Mouse (Mus musculus) neural tube, embryonic 15.5 days (tissue): ENCODE results near the gene Gdpd1. TPM values are rescaled to one million over a fixed set of nuclear protein-coding genes. Genes with fewer than 3 reads are reported as not detected.
A peak's percentile ranks its signal among the peaks of the same experiment; 100 is the strongest.

Experiments
- ATAC-seq: fragments of 200-750 bp; cut with Nextera tagmentation; 2 replicates; pipeline ENCODE4 v1.8.0; 2017; ENCODE audit warnings: mild to moderate bottlenecking, moderate TSS enrichment, moderate library complexity; ENCODE audit not compliant: low FRiP score
- H3K27ac ChIP-seq: fragments of 300-500 bp; sonication (generic); replicated peaks from 2 replicates; pipeline ENCODE4 v1.5.1; 2015; ENCODE audit warnings: mild to moderate bottlenecking, inconsistent platforms
- H3K27me3 ChIP-seq: fragments of 300-500 bp; sonication (generic); replicated peaks from 2 replicates; pipeline ENCODE4 v1.6.1; 2015; ENCODE audit warnings: inconsistent platforms
- H3K36me3 ChIP-seq: fragments of 300-500 bp; sonication (generic); 2 replicates; pipeline ENCODE4 v1.6.1; 2015; ENCODE audit warnings: inconsistent platforms
- H3K4me1 ChIP-seq: fragments of 300-500 bp; sonication (generic); 2 replicates; pipeline ENCODE4 v1.6.1; 2015; ENCODE audit warnings: inconsistent platforms
- H3K4me2 ChIP-seq: fragments of 300-500 bp; sonication (generic); 2 replicates; pipeline ENCODE4 v1.6.1; 2015; ENCODE audit warnings: inconsistent platforms, mild to moderate bottlenecking, moderate library complexity
- H3K4me3 ChIP-seq: fragments of 300-500 bp; sonication (generic); replicated peaks from 2 replicates; pipeline ENCODE4 v1.5.1; 2015; ENCODE audit warnings: mild to moderate bottlenecking, inconsistent platforms
- H3K9ac ChIP-seq: fragments of 300-500 bp; sonication (generic); replicated peaks from 2 replicates; pipeline ENCODE4 v1.6.1; 2015; ENCODE audit warnings: mild to moderate bottlenecking, inconsistent platforms
- H3K9me3 ChIP-seq: fragments of 300-500 bp; sonication (generic); replicated peaks from 2 replicates; pipeline ENCODE4 v1.6.1; 2016; ENCODE audit warnings: inconsistent platforms
- WGBS: fragments of 180-500 bp; shearing (Covaris S2); methylation state at CpG from one replicate; pipeline ENCODE4 v1.1.7; 2015; ENCODE audit warnings: mixed read lengths; 5-methylcytosine and 5-hydroxymethylcytosine counted together
- polyA plus RNA-seq: library from polyadenylated mRNA; unstranded; fragments of >200 nt; fragmentation: Nextera tagmentation; extraction: Ambion mirVana; gene quantifications from 2 replicates; pipeline ENCODE4 v1.2.1, GENCODE M21; 2015

Gdpd1 gene
- polyA plus RNA-seq, 1 experiment from 2014 or later, result 160 TPM

DNA sequence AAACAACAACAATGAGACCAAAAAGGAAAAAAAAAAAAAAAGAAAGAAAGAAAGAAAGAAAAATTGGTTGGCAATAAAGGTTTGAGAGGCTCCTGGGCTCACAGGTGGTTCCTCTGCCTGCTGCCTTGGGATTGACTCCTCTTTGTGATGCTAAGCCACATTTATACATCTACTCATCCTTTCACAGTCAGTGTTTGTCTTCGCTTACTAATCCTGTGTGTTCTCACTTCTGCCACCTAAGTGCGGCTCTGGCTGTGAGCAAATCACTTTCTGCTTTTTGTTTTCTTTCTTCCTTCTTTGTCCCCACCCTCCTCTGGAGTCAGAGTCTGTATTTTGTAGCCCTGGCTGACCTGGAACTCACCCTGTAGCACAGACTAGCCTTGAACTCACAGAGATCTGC, 77.6 kb downstream of the Gdpd1 start:
- WGBS, result 61% methylated on average over 2 of the region's 2 CpGs
- Histone ChIP-seq H3K9ac (no peak overlapping the region), H3K4me2 (no peak overlapping the region), H3K4me1 (peaks cover 26% of the 10 kb centered on the region), H3K27ac (no peak overlapping the region), H3K36me3 (no peaks in the 10 kb centered on the region), H3K9me3 (no peaks in the 10 kb centered on the region), H3K4me3 (no peak overlapping the region), H3K27me3 (no peaks in the 10 kb centered on the region)
- no peak for ATAC-seq

DNA sequence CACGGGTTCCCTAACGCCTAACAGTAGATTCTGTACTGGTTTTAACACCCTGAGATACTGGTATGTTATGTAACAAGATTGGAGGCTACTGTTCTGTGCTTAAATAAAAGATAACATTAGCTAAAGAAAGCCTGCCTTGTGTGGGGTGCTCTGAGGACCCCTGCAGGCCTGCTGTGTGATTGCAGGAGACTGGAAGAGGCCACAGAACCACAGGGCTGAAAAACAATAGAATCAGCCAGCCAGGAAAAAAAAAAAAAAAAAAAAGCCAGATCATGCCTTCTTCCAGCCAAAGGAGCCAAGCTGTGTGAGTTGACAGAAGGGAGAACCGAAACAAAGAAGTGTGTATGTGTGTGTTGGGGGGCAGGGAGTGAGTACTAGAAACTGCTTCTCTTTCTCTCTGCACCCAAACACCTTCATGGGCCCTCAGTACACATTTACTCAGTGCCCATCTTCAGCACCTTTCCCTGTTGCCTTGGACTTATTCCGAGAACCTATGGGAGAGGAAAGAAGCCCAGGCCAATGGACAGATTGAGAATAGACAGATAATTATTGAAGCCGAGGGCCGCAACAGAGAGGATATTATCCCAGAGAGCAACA, 78.1 kb downstream of the Gdpd1 start:
- H3K36me3 ChIP-seq, result no peaks in the 10 kb centered on the region
- H3K27ac ChIP-seq, result 0 out of 2 replicates have a peak overlapping the region, but pooled peaks have one; percentile 1
- H3K4me2 ChIP-seq, result no peak overlapping the region
- H3K9ac ChIP-seq, result no peak overlapping the region
- H3K27me3 ChIP-seq, result no peaks in the 10 kb centered on the region
- peaks cover 29% of the 10 kb centered on the region for H3K4me1 ChIP-seq
- H3K9me3 ChIP-seq, result no peaks in the 10 kb centered on the region
- ATAC-seq, result no peak
- no peak overlapping the region for H3K4me3 ChIP-seq
- 33% methylated on average over 6 of the region's 6 CpGs for WGBS

DNA sequence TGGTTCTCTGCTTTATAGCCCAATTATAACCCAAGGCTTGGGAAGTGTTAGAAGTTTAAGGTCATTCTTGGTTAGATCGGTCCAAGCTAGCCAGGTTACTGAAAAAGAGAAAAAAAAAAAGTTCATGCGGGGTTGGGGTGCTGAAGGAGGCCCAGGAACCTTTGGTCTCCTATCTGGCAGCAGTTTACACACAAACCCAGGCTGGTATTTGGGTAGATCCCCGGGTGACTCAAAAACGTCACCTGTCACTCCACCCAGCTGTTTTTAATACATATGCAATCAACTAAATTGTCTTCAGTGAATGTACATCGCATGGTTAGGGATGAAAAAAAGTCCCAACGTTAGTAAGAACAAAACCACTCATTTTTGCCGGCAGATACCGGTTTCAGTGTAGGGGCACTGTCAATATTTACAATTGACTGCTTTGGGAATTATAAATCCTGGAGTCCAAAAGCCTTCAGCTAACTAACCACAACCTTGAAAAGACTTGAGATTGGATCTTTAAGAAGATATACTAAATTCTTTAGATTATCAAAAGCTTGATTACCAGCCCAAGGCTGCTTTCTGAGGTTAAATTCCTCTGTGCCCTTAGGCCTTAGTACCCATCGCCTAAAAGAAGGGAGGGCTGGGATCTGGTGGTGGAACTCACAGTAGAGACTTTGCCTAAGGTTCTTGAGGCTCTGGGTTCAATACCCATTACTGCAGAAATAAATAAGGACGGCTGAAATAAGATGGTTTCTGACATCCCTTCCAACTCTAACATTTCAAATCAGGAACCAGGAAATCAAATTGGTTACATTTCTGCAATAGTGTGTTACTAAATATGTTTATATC, 78.9 kb downstream of the Gdpd1 start:
- Histone ChIP-seq H3K27me3 (no peaks in the 10 kb centered on the region), H3K4me3 (no peak overlapping the region), H3K4me1 (peaks cover 36% of the 10 kb centered on the region), H3K9me3 (no peaks in the 10 kb centered on the region), H3K36me3 (no peaks in the 10 kb centered on the region), H3K27ac (no peak overlapping the region), H3K4me2 (no peak overlapping the region), H3K9ac (no peak overlapping the region)
- no peak for ATAC-seq
- 57% methylated on average over 10 of the region's 10 CpGs for WGBS

DNA sequence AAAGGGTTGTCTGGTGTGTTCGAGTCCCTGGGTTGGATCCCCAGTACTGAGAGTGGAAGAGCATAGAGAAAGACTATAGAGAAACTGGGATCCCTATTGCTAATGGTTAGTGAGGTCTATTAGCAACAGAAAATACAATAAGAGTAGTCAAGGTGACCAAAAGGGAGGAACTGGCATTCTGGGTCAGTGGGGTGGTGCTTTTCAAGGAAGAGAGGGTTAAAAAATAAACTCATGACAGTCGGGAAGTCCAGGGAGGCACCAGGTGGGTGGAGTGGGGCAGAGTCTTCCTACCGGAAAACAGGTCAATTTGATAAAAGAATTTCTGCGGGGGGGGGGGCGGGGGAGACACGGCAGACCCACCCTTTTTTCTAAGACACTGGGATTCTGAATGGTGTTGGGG, 79.5 kb downstream of the Gdpd1 start:
- H3K9ac ChIP-seq, result peak overlapping the region; percentile 44; the same call in 1 of the 2 replicates
- no peak overlapping the region for H3K27ac ChIP-seq
- no peak for ATAC-seq
- 14% methylated on average over 6 of the region's 6 CpGs for WGBS
- H3K27me3 ChIP-seq, result no peaks in the 10 kb centered on the region
- no peaks in the 10 kb centered on the region for H3K36me3 ChIP-seq
- H3K4me1 ChIP-seq, result peaks cover 36% of the 10 kb centered on the region
- no peaks in the 10 kb centered on the region for H3K9me3 ChIP-seq
- peak overlapping the region; percentile 90 for H3K4me2 ChIP-seq
- peak overlapping the region; percentile 100 for H3K4me3 ChIP-seq

DNA sequence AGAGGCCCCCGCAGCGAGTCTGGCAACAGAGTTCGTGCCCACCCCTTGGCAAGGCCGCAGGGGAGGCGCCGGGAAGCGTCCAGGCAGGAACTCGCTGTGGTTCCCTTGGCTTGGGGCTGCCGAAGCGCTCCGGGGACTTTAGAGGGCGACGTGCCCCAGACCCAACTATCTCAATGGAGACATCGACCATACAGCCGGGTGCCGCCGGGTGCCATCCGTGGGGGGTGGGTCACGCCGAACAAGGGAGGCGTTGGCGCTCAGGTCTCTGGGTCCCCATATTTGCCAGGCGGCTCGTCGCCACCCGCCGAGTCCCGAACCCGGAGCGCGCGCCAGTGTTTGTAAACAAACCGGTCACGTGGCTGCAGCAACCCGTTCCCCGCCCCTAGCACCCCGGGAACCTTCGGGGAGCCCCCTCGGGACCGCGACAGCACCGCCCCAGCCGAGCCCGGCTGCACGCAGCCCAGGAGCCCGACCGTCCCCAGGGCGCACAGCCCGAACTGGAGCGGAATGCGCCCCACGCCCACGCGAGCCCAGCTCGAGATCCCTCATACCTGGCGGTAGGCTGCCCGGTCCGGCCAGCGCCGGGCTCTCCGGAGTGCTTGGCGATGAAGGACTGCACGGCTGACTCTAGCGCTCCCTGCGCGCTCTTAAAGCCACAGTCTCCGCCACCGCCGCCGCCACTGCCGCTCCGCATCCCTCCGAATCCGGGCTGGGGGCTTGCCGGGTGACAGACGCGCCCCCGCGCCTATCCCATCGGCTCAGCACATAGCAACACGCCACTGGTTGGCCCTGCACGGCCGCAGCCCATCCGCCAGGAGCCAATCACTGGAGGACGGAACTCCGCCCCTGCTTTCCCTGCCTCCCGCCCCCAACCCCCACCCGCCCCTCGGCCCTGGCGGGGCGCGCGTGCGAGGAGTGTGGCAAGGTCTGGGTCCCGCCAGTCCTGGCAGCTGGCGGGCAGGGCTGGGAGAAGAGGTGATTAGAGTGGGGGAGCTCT, 80.5 kb downstream of the Gdpd1 start, which contains the start of gene Ypel2:
TSS of gene Ypel2 (minus strand) at position 667 of the 997 bp plus-strand sequence.
- Histone ChIP-seq H3K9me3 (no peaks in the 10 kb centered on the region), H3K9ac (peak within 1 kb of the TSS; percentile 81), H3K4me3 (peak within 1 kb of the TSS; percentile 100), H3K36me3 (no peaks in the 10 kb centered on the region), H3K27ac (peak within 1 kb of the TSS; percentile 91), H3K4me2 (peak within 1 kb of the TSS; percentile 90), H3K4me1 (peaks cover 36% of the 10 kb centered on the region), H3K27me3 (no peaks in the 10 kb centered on the region)
- under 1% methylated on average over 96 of the region's 96 CpGs for WGBS
- ATAC-seq, result peak; percentile 100

DNA sequence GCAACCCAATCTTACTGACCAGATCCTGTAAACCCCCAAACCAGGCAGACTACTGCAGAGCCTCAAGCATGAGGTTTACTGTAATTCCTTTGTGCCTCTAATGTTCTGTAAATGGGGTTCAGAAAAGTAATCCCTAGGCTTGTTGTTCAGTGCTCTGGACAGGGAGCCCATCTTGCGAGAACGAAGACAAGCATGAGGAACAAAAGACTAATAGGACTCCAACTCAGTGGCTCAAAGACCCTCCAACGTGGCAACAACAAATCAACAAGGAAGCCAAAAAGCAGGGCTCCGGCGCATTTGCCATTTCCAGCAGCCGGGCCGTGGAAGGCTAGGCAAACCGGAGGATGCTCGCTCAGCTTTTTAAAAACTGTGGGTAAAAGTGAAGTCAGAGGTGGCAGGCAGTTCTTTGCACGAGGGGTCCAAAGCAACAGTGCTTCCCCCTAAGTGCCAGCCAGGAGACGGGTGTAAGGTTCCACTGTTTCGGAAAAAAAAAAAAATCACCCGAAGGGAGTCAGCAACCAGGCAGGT, 81.3 kb downstream of the Gdpd1 start:
- ATAC-seq, result no peak
- H3K9me3 ChIP-seq, result no peaks in the 10 kb centered on the region
- peak overlapping the region; percentile 100 for H3K4me3 ChIP-seq
- H3K4me2 ChIP-seq, result peak overlapping the region; percentile 90
- H3K4me1 ChIP-seq, result peaks cover 36% of the 10 kb centered on the region
- H3K36me3 ChIP-seq, result no peaks in the 10 kb centered on the region
- WGBS, result 2% methylated on average over 13 of the region's 13 CpGs
- peak overlapping the region; percentile 91 for H3K27ac ChIP-seq
- H3K27me3 ChIP-seq, result no peaks in the 10 kb centered on the region
- H3K9ac ChIP-seq, result peak overlapping the region; percentile 81

DNA sequence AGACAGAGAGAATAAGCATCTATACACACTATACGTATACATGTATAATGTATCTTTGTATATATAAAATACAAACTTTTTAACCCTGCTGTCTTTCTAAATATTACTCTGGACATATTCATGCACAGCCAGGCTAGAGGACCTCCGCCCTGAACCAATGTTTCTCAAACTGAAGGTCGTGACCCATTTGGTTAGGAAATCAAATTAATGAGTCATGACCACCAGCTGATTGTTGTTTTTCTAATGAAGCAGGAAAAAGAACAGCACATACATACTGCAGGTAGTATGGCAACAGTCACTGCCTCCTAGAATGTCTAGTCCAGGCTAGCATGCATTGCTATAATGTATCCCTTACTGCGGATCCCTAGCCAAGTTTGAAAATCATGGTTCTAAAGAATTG, 82.6 kb downstream of the Gdpd1 start:
- H3K9ac ChIP-seq, result no peak overlapping the region
- H3K4me1 ChIP-seq, result peaks cover 36% of the 10 kb centered on the region
- ATAC-seq, result no peak
- H3K4me2 ChIP-seq, result 0 out of 2 replicates have a peak overlapping the region, but pooled peaks have one; percentile 90
- H3K9me3 ChIP-seq, result no peaks in the 10 kb centered on the region
- H3K27ac ChIP-seq, result no peak overlapping the region
- H3K27me3 ChIP-seq, result no peaks in the 10 kb centered on the region
- no peak overlapping the region for H3K4me3 ChIP-seq
- WGBS, result 69% methylated on average over 4 of the region's 4 CpGs
- H3K36me3 ChIP-seq, result no peaks in the 10 kb centered on the region

DNA sequence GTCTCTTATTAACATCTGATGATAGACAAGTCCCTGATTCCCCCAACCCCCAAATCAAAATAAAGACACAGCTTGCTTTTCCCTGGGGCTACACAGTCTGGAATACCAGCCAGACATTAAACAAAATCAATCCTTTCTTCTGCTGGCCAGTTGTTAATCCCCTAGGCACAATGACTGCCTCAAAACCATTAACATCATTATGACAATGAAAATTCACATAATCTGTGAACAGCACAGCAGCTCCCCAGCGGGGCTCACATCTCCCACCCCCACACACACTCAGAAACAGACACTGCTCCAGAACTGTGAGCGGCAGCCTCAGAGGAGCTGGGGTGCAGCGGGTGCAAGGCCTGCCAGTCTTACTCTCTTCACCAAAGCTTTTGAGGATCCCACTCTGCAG, 83.6 kb downstream of the Gdpd1 start:
- Histone ChIP-seq H3K36me3 (no peaks in the 10 kb centered on the region), H3K9me3 (no peaks in the 10 kb centered on the region), H3K4me1 (peaks cover 34% of the 10 kb centered on the region), H3K4me2 (peak overlapping the region; percentile 17; the same call in 1 of the 2 replicates), H3K9ac (peak overlapping the region; percentile 24; the same call in 1 of the 2 replicates), H3K27ac (no peak overlapping the region; the same call in 1 of the 2 replicates), H3K4me3 (no peak overlapping the region), H3K27me3 (no peaks in the 10 kb centered on the region)
- WGBS, result 19% methylated on average over 3 of the region's 3 CpGs
- no peak for ATAC-seq

DNA sequence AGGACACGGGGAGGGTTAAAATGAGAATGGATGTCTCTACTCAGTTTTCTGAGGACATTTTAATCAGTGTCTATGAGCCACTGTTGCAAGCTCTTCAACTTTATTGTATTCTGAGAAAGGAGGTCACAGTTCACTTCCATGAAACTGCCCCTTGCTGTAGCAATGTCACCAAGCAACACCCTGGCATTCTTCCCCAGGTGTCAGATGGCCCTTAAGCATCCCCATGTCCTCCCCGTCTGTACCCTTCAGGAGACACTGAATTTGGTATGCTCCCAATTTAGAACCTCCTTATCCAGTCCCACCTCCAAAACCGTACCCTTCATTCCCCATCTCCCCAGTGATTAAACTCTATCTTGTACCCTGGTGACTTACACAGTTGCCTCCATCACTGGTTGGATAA, 88.9 kb downstream of the Gdpd1 start:
- ATAC-seq, result no peak

More for the DNA sequence above, 88.9 kb downstream of the Gdpd1 start:
- H3K4me1 ChIP-seq, result peaks cover 3% of the 10 kb centered on the region; the same call in 1 of the 2 replicates
- no peaks in the 10 kb centered on the region for H3K36me3 ChIP-seq
- no peaks in the 10 kb centered on the region for H3K9me3 ChIP-seq
- no peaks in the 10 kb centered on the region for H3K27me3 ChIP-seq
- 76% methylated on average over 3 of the region's 3 CpGs for WGBS
- H3K27ac ChIP-seq, result no peak overlapping the region
- H3K4me3 ChIP-seq, result no peak overlapping the region
- H3K4me2 ChIP-seq, result no peak overlapping the region
- H3K9ac ChIP-seq, result no peak overlapping the region
